Mouse (Mus musculus) layer of hippocampus, postnatal 14 days (tissue): ENCODE measurements around the gene Wee1. TPM values are rescaled to one million over a fixed set of nuclear protein-coding genes. Genes with fewer than 3 reads are reported as not detected.
"Not testable (repeated sequence)": the region's sequence is repeated elsewhere in the genome, so short reads cannot be mapped to it uniquely, and the experiment has no call there.

ENCODE experiments used
- DNase-seq, 2 experiments: peaks; one replicate each; pipeline ENCODE4 v3.0.0; 2021 to 2022; ENCODE audit warnings: low spot score in 2 of 2, mixed read lengths in 1 of 2
- long read RNA-seq, 2 experiments: library from polyadenylated mRNA; stranded (forward); transcript quantifications; one replicate each; pipeline ENCODE4 v2.0.0; 2021
- total RNA-seq, 2 experiments: library from RNA; stranded (reverse); gene quantifications; 2 replicates each; pipeline ENCODE4 v1.2.3; 2021

Gene Wee1
- total RNA-seq: 10 to 100 TPM; 12.9 to 13.0 TPM
- long read RNA-seq, experiment 1, transcript Wee1-201 (11 exons, 3,419 nt): major isoform, 12 of 15 reads
- long read RNA-seq, experiment 1, partial matches to known transcripts: 0 of 15 reads
- long read RNA-seq, experiment 1, other reads (novel, unspliced or antisense): 3 of 15 reads
- long read RNA-seq, experiment 2, transcript Wee1-201 (11 exons, 3,419 nt): major isoform, 11 of 14 reads
- long read RNA-seq, experiment 2, partial matches to known transcripts: 0 of 14 reads
- long read RNA-seq, experiment 2, other reads (novel, unspliced or antisense): 3 of 14 reads

DNA sequence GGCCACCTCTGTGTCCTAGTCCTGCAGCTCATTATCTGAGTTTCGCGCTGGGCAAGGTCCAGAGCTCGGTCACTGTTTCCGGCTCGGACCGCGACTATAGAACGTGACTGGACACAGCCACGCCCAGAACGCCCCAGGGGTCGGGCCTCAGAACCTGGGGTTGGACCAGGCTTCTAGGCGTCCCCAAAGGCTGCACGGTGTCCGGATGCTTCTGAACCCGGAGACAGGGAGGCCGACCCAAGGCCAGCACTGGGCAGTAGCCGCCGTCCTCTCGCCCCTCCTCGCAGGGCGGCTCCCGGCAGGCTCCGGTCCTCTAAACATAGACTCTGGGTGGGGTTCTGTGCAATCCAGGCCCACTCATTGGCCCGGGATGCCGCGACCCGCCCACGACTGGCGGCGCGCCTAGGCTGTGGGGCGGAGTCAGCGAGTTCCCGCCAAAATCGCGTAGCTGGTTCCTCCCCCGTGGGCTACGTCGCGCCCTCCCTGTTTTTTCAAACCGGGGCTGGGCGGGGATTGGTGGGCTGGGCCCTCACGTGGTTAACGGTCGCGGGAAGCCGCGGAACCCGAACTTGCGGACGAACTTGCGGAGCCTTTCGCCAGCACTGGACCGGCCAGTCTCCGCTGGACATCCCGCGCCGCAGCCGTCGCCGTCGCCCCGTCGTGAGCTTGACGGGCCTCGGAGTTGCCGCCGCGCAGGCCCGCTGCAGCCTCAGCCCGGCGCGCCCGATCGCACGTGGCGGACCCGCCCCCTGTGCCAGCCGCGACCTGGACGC lies at the start of gene Wee1:
Gene Wee1 (plus strand): TSS at position 531 of the 773 bp plus-strand sequence.
- peak; percentile 98 to 99 for DNase-seq

DNA sequence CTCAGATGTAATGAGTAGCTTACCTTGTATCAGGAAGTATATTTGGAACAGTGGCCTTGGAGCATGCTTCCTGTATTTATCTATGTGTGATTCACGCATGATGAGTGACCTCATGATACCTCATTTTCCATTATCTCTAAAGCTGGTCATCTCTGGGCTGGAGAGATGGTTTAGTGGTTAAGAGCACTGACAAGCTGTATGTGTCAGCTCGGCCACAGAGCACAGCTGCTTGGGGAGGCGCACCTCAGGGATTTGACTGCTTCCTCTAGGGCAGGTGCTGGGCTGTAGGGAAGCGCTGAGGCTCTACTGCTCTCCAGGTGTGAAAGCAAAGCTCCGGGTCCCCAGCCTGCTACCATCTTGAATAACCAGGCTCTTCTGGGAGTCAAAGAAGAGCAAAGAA lies 43.7 kb upstream of the Wee1 start:
- DNase-seq: no peak

DNA sequence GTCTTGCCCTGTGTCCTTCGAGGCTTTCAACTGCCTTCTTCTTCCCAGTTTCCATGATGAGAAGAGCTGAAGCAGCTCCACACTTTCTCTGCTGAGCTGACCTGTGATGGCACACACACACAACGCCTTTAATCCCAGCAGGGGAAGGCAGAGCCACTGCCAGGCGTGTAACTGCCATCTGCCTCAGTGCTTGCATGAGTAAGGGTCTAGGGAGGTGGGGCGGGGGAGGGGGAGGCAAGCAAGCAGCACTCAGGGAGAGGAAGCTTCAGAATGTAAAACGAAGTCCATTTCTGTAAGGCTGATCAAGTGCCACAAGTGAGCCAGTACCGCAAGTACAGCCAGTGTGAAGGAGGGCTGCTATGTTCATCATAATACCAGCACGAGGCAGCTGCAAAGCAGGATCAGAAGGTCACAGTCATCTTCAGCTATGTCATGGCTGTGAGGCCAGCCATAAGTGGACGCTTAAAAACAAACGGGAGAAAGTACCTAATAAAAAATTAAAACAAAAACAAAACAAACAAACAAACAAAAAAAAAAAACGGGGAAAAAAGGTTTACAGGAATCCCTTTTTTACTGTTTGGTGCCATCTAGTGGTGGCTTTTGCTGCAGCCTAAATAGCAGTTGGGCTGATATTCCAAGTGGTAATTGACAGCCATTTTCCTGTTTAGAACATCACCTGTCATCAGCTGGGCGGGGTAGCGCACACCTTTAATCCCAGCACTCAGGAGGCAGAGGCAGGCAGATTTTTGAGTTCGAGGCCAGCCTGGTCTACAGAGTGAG lies 38.3 kb upstream of the Wee1 start:
- peak; percentile 41 to 75 for DNase-seq

DNA sequence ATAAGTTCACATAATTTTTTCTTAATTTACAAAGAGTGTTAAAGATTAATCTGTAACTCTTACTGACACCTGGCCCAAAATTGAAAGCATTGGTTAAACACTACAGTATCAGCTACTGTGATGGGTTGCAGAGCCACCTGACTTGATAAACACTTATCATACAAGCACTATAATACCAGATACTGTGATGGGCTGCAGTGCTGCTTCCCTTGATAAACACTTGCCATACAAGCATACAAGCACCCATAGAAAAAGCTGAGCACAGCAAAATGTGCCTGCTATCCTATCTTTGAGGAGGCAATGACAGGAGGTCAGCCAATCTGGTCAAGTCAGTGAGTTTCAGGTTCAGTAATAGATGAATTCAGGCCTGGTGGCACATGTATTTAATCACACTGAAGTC lies 36.6 kb upstream of the Wee1 start:
- no peak for DNase-seq

DNA sequence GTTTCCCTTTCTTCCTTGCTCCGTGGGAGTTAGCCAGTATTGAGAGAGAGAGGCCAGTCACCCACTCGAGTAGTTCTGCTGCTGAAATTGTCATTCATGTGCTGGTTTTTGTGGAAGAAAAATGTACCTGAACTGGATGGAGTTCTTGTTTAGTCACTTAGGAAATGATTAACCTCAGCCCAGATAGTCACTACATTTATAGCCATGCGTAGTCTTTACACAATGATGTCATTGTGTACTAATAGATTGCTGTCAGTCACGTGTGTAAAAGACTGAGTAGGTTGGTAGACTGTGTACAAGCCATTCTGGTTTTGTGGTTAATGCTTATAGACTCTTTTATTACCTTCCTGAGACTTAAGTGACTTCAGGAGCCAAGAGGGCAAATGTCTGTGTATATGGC lies 33.9 kb upstream of the Wee1 start:
- no peak for DNase-seq

GRCm38 (mm10) chr7:110091670-110092069 lies 30.2 kb upstream of the Wee1 start:
- peak in 1 of 2 experiments; percentile 13 for DNase-seq

GRCm38 (mm10) chr7:110096332-110096731 lies 25.5 kb upstream of the Wee1 start:
- DNase-seq: no peak

- no peak for DNase-seq
These were observed 24.6 kb upstream of the Wee1 start for GRCm38 (mm10) chr7:110097106-110097793.

- DNase-seq: no peak
These were observed 21.0 kb upstream of the Wee1 start for GRCm38 (mm10) chr7:110100854-110101253.

DNA sequence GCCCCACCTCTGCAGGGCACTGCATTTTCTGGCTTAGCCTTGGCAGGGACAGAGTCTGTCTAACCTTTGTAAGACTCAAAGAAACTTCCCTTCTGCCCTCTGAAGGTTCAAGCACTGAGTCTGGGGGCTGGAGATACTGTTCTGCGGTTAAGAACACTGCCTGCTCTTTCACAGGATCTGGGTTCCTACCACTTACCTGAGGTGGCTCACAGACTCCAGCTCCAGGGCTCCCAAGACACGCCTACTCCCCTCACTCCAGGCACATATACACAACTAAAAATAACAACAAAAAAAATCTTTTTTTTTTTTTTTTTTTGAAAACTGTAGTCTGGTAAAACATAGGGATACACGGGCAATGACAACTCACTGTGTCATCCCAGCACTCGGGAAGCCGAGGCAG lies 20.6 kb upstream of the Wee1 start:
- DNase-seq: no peak

DNA sequence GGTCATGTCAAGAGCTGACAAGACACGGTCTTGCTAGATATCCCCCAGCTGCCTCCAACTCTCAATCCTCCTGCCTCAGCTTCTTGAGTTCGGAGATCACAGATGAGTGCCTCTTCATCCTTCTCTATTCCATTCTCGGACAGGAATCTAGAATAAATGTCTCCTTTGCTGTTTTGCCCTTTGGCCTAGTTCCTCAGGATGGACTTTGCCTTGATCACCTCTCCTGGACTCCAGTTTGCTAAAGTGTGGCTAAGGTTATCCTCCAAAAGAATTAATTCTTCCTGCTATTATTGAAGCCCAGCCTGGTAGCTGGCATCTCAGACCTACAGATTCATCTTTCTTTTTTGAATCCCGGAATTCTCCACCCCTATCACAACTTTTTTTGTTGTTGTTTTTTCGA lies 16.8 kb upstream of the Wee1 start:
- DNase-seq: no peak

GRCm38 (mm10) chr7:110106633-110107032 lies 15.2 kb upstream of the Wee1 start:
- no peak for DNase-seq

- not testable (repeated sequence) for DNase-seq
These were observed 13.3 kb upstream of the Wee1 start for GRCm38 (mm10) chr7:110108524-110108923.

- peak; percentile 3 to 10 for DNase-seq
These were observed 12.8 kb upstream of the Wee1 start for GRCm38 (mm10) chr7:110108967-110109610.

DNA sequence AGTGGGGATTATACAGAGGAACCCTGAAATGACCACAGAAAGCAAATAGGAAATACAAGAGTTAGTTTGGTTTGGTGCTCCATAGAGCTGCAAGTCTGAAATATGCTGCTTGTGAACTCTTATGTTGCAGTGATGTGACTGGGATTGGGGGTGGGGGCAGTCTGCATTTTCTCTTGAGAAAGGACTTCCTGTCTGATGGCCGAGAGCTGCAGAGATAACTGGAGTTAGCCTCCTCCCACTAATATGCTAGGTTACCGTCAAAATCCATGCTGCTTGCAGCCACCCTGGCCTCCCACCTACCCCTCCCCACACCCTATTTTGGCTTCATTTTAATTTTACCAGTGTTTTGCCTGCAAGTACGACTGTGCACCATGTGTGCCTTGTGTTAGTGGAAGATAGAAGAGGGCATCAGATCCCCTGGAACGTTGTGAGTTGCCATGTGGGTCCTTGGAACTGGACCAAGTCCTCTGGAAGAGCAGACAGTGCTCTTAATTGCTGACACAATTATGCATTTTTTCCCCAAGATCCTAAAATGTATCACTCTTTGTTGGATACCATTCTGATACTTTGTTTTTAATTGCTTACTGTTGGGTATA lies 11.7 kb upstream of the Wee1 start:
- peak; percentile 25 to 76 for DNase-seq

DNA sequence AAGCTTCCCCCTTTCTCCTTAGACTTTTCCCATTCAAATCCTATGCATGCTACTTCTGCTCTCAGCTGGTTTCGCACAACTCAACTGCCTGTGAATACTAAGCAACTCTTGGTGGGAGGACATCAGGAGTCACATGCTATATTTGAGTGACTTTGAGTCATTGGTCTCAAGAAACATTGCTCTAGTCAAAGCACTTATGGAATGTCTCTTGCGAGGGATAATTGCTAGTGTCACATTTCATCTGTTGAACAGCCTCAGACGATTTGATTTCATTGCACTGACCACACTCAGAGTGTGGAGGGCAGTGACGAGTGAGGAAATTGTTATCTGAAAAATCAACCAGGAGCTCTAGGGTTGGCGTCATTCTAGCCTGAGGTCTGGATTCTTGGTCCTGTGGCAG lies 7.1 kb upstream of the Wee1 start:
- DNase-seq: no peak

GRCm38 (mm10) chr7:110116731-110117291 lies 5.0 kb upstream of the Wee1 start:
- DNase-seq: peak in 1 of 2 experiments; percentile 22

DNA sequence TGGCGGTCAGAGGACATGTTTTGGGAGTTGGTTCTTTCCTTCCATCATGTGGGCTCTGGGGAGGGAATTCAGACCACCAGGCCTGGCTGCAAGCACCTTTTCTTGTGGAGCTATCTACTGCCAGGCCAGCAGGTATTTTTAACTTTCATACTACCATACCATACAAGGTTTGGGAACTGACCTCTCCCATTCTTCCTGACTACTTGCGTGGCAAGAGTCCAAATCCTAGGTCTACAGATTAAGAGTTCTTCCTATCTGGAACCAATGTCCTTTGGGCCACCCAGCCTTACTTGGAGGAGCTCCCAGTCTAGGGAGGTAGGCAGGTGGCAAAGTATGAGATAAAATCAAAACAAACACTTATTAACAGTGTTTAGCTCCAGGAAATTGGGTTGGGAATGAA lies 3.4 kb upstream of the Wee1 start:
- DNase-seq: no peak

DNA sequence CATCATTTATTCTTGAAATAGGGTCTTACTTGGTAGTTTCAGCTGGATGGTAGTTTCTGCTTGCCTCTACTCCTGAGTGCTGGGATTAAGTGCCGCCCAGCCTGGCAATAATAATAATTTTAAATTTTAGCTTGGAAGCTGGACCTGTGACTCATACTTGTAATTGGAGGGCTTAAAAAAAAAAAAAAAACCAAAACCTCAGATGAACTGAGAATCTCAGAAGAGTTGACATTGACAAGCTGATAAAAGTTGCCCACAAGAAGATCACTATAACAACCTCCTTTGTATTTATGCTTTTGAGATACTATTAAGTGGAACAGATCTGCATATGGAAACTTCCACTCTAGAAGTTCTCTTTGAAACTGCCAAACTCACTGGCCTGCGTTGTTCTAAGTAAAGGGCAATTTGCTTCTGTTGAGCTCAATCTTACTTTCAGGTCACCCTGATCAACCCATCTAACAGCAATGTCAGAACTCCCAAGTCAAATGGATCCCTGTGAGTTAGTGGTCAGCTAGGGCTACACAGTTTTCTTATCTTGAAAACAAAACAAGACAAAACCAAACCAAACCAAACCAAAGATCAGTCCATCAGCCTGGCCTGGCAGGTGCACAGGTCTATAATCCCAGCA lies 1.6 kb upstream of the Wee1 start:
- no peak for DNase-seq

DNA sequence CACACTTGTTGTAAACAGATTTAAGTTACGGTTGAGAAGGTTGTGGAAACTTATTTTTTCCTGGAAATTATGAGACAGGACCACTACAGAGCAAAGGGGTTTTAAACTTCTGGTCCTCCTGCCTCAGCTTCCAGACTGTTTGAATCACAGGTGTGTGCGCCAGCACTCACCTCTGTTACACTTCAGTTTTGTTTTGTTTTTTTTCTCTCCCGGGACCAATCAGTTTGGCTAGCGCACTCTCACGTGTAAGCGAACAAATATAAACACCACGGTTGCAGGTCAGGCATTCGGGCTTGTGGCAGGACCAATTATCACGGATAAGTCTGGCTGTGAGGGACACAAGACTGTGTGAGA lies 707 bp upstream of the Wee1 start:
- no peak for DNase-seq
